Mouse (Mus musculus): Measurements from ENCODE around the gene Celf2.

Celf2 gene

GRCm38 (mm10) chr2:7389264-7389663 lies 120.1 kb downstream of the Celf2 start:
- no peak for DNase-seq (ENCODE audit: low read depth)

GRCm38 (mm10) chr2:7378736-7379135 lies 130.6 kb downstream of the Celf2 start:
- no peak for DNase-seq (ENCODE audit: low read depth)

GRCm38 (mm10) chr2:7377878-7378277 lies 131.5 kb downstream of the Celf2 start:
- DNase-seq (ENCODE audit: low read depth): no peak

GRCm38 (mm10) chr2:7367738-7368137 lies 141.6 kb downstream of the Celf2 start:
- no peak for DNase-seq (ENCODE audit: low read depth)

- no peak for DNase-seq (ENCODE audit: low read depth)
Observed at GRCm38 (mm10) chr2:7359557-7359956, 149.8 kb downstream of the Celf2 start.

- DNase-seq (ENCODE audit: low read depth): no peak
Observed at GRCm38 (mm10) chr2:7358816-7359215, 150.5 kb downstream of the Celf2 start.

- no peak for DNase-seq (ENCODE audit: low read depth)
Observed at GRCm38 (mm10) chr2:7351234-7351633, 158.1 kb downstream of the Celf2 start.

GRCm38 (mm10) chr2:7346703-7347461 lies 162.5 kb downstream of the Celf2 start:
- no peak for DNase-seq (ENCODE audit: low read depth)

GRCm38 (mm10) chr2:7344951-7345350 lies 164.4 kb downstream of the Celf2 start:
- DNase-seq (ENCODE audit: low read depth): no peak

GRCm38 (mm10) chr2:7342911-7343478 lies 166.4 kb downstream of the Celf2 start:
- no peak for DNase-seq (ENCODE audit: low read depth)

GRCm38 (mm10) chr2:7334846-7335245 lies 174.5 kb downstream of the Celf2 start:
- DNase-seq (ENCODE audit: low read depth): no peak

GRCm38 (mm10) chr2:7328018-7328899 lies 181.1 kb downstream of the Celf2 start:
- no peak for DNase-seq (ENCODE audit: low read depth)

- DNase-seq (ENCODE audit: low read depth): no peak
Observed at GRCm38 (mm10) chr2:7319760-7320159, 189.6 kb downstream of the Celf2 start.

- no peak for DNase-seq (ENCODE audit: low read depth)
Observed at GRCm38 (mm10) chr2:7311776-7312175, 197.6 kb downstream of the Celf2 start.

GRCm38 (mm10) chr2:7310840-7311182 lies 198.6 kb downstream of the Celf2 start:
- no peak for DNase-seq (ENCODE audit: low read depth)

GRCm38 (mm10) chr2:7310129-7310839 lies 199.1 kb downstream of the Celf2 start:
- no peak for DNase-seq (ENCODE audit: low read depth)

GRCm38 (mm10) chr2:7309324-7309723 lies 200.0 kb downstream of the Celf2 start:
- DNase-seq (ENCODE audit: low read depth): no peak

GRCm38 (mm10) chr2:7308731-7309130 lies 200.6 kb downstream of the Celf2 start:
- no peak for DNase-seq (ENCODE audit: low read depth)

GRCm38 (mm10) chr2:7287434-7287833 lies 221.9 kb downstream of the Celf2 start:
- DNase-seq (ENCODE audit: low read depth): no peak

GRCm38 (mm10) chr2:7273214-7273613 lies 236.1 kb downstream of the Celf2 start:
- no peak for DNase-seq (ENCODE audit: low read depth)

- DNase-seq (ENCODE audit: low read depth): no peak
Observed at GRCm38 (mm10) chr2:7270051-7270450, 239.3 kb downstream of the Celf2 start.

GRCm38 (mm10) chr2:7267166-7267565 lies 242.2 kb downstream of the Celf2 start:
- DNase-seq (ENCODE audit: low read depth): peak; percentile 7

Data from 416B (cell line).